Comparison of ENCODE assay signal across 8 mouse cellular contexts in genomic region chr11:95712563-95713224, GRCm38 (mm10). TPM values are rescaled to one million over a fixed set of nuclear protein-coding genes. Genes with fewer than 3 reads are reported as not detected.
DNase-seq lines count a peak whose midpoint lies in the region; ATAC-seq and TF ChIP-seq lines count a peak whose summit lies in the region.

TSS of gene Zfp652 (plus strand) at chr11:95712673.

- H3K9ac ChIP-seq in forebrain, embryonic 16.5 days (replicated peaks; ENCODE audit: low read depth, low read length): peak within 1 kb of the TSS; percentile 96
- peak within 1 kb of the TSS; percentile 98 for H3K9ac ChIP-seq in lung, embryonic 16.5 days (ENCODE audit: low read length)

- peak within 1 kb of the TSS; percentile 95 for H3K4me2 ChIP-seq in forebrain, embryonic 16.5 days (ENCODE audit: low read length)
- H3K4me2 ChIP-seq in lung, embryonic 16.5 days (ENCODE audit: low read depth, low read length): peak within 1 kb of the TSS; percentile 91

- H3K27ac ChIP-seq in forebrain, embryonic 16.5 days (ENCODE audit: low read length): peak within 1 kb of the TSS; percentile 95
- peak within 1 kb of the TSS; percentile 97 for H3K27ac ChIP-seq in lung, embryonic 16.5 days (ENCODE audit: low read length)

- no peak for TF ChIP-seq CTCF in G1E (IDR thresholded peaks at IDR 0.05; ENCODE audit: low read depth, low read length)

- peak; percentile 70 for ATAC-seq in G1E (ENCODE audit: extremely low read depth, insufficient number of reproducible peaks, low FRiP score, poor library complexity, severe bottlenecking)
- ATAC-seq in forebrain, embryonic 16.5 days: peak; percentile 92
- ATAC-seq in lung, embryonic 16.5 days (ENCODE audit: low read depth): peak; percentile 93

- peaks cover 76% of the 10 kb centered on the region for H3K4me1 ChIP-seq in G1E (ENCODE audit: insufficient read depth, low read depth, low read length)
- peaks cover 26% of the 10 kb centered on the region for H3K4me1 ChIP-seq in forebrain, embryonic 16.5 days (replicated peaks; ENCODE audit: control insufficient read depth, insufficient read depth, low read length)
- peaks cover 25% of the 10 kb centered on the region for H3K4me1 ChIP-seq in lung, embryonic 16.5 days (replicated peaks; ENCODE audit: control insufficient read depth, insufficient read depth, low read length)

- intact Hi-C loops in heart, postnatal 36 days (cut with DNase I): loop anchor here (2.0 to 5.0 kb wide), 2 partner anchors 38 to 110 kb away; partner anchors contain the start of gene Phospho1

- H3K4me3 ChIP-seq in G1E (ENCODE audit: low read depth, low read length): peak within 1 kb of the TSS; percentile 98
- peak within 1 kb of the TSS; percentile 91 for H3K4me3 ChIP-seq in forebrain, embryonic 16.5 days (replicated peaks; ENCODE audit: low read length)
- H3K4me3 ChIP-seq in lung, embryonic 16.5 days (ENCODE audit: low read length): peak within 1 kb of the TSS; percentile 95

- DNase-seq in G1E (ENCODE audit: low spot score): peak; percentile 93
- DNase-seq in cerebellum, adult 11-12 months: peak; percentile 97
- DNase-seq in heart, postnatal 36 days: peak; percentile 79 to 84
- DNase-seq in layer of hippocampus, adult 8-10 months (ENCODE audit: low spot score in 2 of 2): peak; percentile 64 to 66
- DNase-seq in ovary, postnatal 10 days (ENCODE audit: low spot score): peak; percentile 77
- DNase-seq in thymus, postnatal 14 days: peak; percentile 97

- H3K36me3 ChIP-seq in G1E (replicated peaks): peaks cover 20% of the 10 kb centered on the region
- no peaks in the 10 kb centered on the region for H3K36me3 ChIP-seq in forebrain, embryonic 16.5 days (ENCODE audit: control insufficient read depth, insufficient read depth)
- no peaks in the 10 kb centered on the region for H3K36me3 ChIP-seq in lung, embryonic 16.5 days (ENCODE audit: control insufficient read depth, insufficient read depth, low read length)

- WGBS in forebrain, embryonic 16.5 days: under 1% methylated on average over 38 of the region's 103 CpGs
- WGBS in lung, embryonic 16.5 days: under 1% methylated on average over 32 of the region's 103 CpGs

- no peaks in the 10 kb centered on the region for H3K27me3 ChIP-seq in G1E (ENCODE audit: insufficient read depth, low read length)
- H3K27me3 ChIP-seq in forebrain, embryonic 16.5 days (replicated peaks; ENCODE audit: control insufficient read depth, insufficient read depth, low read length): no peaks in the 10 kb centered on the region
- no peaks in the 10 kb centered on the region for H3K27me3 ChIP-seq in lung, embryonic 16.5 days (ENCODE audit: control insufficient read depth, insufficient read depth, low read depth, low read length)

- no peaks in the 10 kb centered on the region for H3K9me3 ChIP-seq in G1E (replicated peaks)
- no peaks in the 10 kb centered on the region for H3K9me3 ChIP-seq in forebrain, embryonic 16.5 days (ENCODE audit: control insufficient read depth, low read length)
- H3K9me3 ChIP-seq in lung, embryonic 16.5 days (ENCODE audit: control insufficient read depth, low read length): no peaks in the 10 kb centered on the region

RNA-seq across cellular contexts. Expression of gene Zfp652, which starts in this region (rescaled TPM):
- total RNA-seq in G1E (2014; fragmentation: Nextera tagmentation): 259 and 261 TPM in 2 replicates
- total RNA-seq in G1E (2017): 46.4 and 57.0 TPM in 2 replicates
- 177 and 180 TPM in 2 replicates for polyA plus RNA-seq in G1E (2012)
- 36.8 and 38.5 TPM in 2 replicates for polyA plus RNA-seq in forebrain, embryonic 16.5 days (2015; fragmentation: Nextera tagmentation; extraction: Ambion mirVana)
- total RNA-seq in heart, postnatal 36 days (2021): 10 to 100 TPM; 50.7 to 50.8 TPM
- 10 to 100 TPM; 47.8 to 49.7 (median 48.5) TPM for total RNA-seq in layer of hippocampus, adult 8-10 months (2022)
- 21.7 and 23.2 TPM in 2 replicates for polyA plus RNA-seq in lung, embryonic 16.5 days (2015; fragmentation: Nextera tagmentation; extraction: Ambion mirVana)

Comparison
In these comparisons a context has a peak if more than half of its experiments do, and no peak if none do; other contexts are left out.
1. Peak in every context shown above with its lines: DNase-seq, ATAC-seq, H3K4me3 ChIP-seq and H3K27ac ChIP-seq.